9 mouse cellular contexts compared by ENCODE assay signal in the genomic region with DNA sequence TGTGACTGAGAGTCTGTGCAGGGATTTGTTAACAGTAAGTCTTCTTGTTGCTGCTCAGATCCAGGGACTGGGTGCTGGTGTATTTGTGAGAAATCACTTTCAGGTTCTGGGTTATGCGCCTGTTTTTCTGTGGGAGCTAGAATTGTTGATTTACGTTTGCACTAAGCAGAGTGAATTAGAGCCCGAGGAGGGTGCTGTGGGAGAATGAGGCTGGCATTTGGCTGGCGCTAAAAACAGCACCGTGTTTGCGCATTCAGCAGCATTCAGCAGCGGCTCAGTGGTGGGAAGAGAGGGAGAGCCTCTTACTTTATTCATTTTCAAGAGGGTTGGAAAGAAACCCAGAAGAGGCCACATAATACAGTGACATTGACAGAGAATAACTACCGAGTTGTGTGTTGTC. TPM values are rescaled to one million over a fixed set of nuclear protein-coding genes. Genes with fewer than 3 reads are reported as not detected.
DNase-seq lines count a peak whose midpoint lies in the region; ATAC-seq and TF ChIP-seq lines count a peak whose summit lies in the region.
"Had no signal": no experiment of that assay in that cellular context is flagged by ENCODE, and none has a peak within 500 bp of the region (broad histone marks: within the 10 kb centered on the region; RNA-seq: fewer than 3 reads in every experiment).

No protein-coding gene starts in this region.

- no peaks in the 10 kb centered on the region for H3K36me3 ChIP-seq in hindbrain, postnatal 0 days (ENCODE audit: insufficient read depth, low read length)
- H3K36me3 ChIP-seq in myocyte (ENCODE audit: control insufficient read depth, insufficient read depth), result peaks cover 4% of the 10 kb centered on the region
- H3K36me3 ChIP-seq: liver, embryonic 13.5 days had no signal

- no peaks in the 10 kb centered on the region for H3K27me3 ChIP-seq in hindbrain, postnatal 0 days (ENCODE audit: insufficient read depth, low read length)
- no peaks in the 10 kb centered on the region for H3K27me3 ChIP-seq in myocyte (ENCODE audit: control insufficient read depth, insufficient read depth, insufficient read length)
- H3K27me3 ChIP-seq: liver, embryonic 13.5 days had no signal

- H3K9me3 ChIP-seq in hindbrain, postnatal 0 days (ENCODE audit: low read length), result no peaks in the 10 kb centered on the region
- H3K9me3 ChIP-seq: liver, embryonic 13.5 days had no signal

- H3K4me3 ChIP-seq in hindbrain, postnatal 0 days (ENCODE audit: low read length), result no peak overlapping the region
- H3K4me3 ChIP-seq in myocyte, result no peak overlapping the region
- H3K4me3 ChIP-seq: liver, embryonic 13.5 days had no signal

- peak overlapping the region; percentile 39 for H3K4me2 ChIP-seq in hindbrain, postnatal 0 days (ENCODE audit: low read depth, low read length)
- H3K4me2 ChIP-seq in myocyte (ENCODE audit: low read depth), result peak overlapping the region; percentile 49
- H3K4me2 ChIP-seq: liver, embryonic 13.5 days had no signal

- peaks cover 100% of the 10 kb centered on the region for H3K79me2 ChIP-seq in myocyte (ENCODE audit: control insufficient read depth, insufficient read depth)

- no peak for TF ChIP-seq CTCF in hindbrain, postnatal 0 days (IDR thresholded peaks at IDR 0.05; ENCODE audit: low read depth)

- H3ac ChIP-seq in myocyte (ENCODE audit: control insufficient read depth, insufficient read length), result no peak overlapping the region

- TF ChIP-seq POLR2A in myocyte (IDR thresholded peaks at IDR 0.05; ENCODE audit: insufficient read length, low read depth), result no peak

- peaks cover 67% of the 10 kb centered on the region for H3K4me1 ChIP-seq in hindbrain, postnatal 0 days (ENCODE audit: insufficient read depth, low read length)

- H3K27ac ChIP-seq in hindbrain, postnatal 0 days, result peak overlapping the region; percentile 83
- H3K27ac ChIP-seq: liver, embryonic 13.5 days had no signal

- WGBS in hindbrain, postnatal 0 days, result 10% methylated on average over 8 of the region's 8 CpGs

- peak overlapping the region; percentile 4; the same call in 1 of the 2 replicates for H3K9ac ChIP-seq in hindbrain, postnatal 0 days (replicated peaks; ENCODE audit: low read length)
- H3K9ac ChIP-seq: liver, embryonic 13.5 days had no signal

- 0 out of 2 replicates have a peak, but pooled peaks have one; percentile 10 for ATAC-seq in hindbrain, postnatal 0 days

- peak; percentile 88 for DNase-seq in heart, adult 11 months
- no peak for DNase-seq in heart, adult 8-10 months (ENCODE audit: low spot score)
- peak; percentile 68 to 79 for DNase-seq in cerebellum, postnatal 25 days
- peak; percentile 73 for DNase-seq in hindbrain, postnatal 0 days (ENCODE audit: low spot score)
- no peak for DNase-seq in spleen, postnatal 10 days (ENCODE audit: low spot score in 2 of 2)
- DNase-seq in adrenal gland, postnatal 4 days (ENCODE audit: low spot score in 2 of 2), result no peak
- no peak for DNase-seq in retina, postnatal 1 day
- DNase-seq: liver, embryonic 13.5 days had no signal

TF ChIP-seq in myocyte, 11 proteins besides CTCF, POLR2A, EP300 and RAD21:
- TF ChIP-seq MAX (IDR thresholded peaks at IDR 0.05; ENCODE audit: low read depth), result no peak
- no peak for TF ChIP-seq TCF12 (IDR thresholded peaks at IDR 0.05; ENCODE audit: insufficient read depth, poor library complexity, severe bottlenecking)
- TF ChIP-seq SRF (IDR thresholded peaks at IDR 0.05; ENCODE audit: control insufficient read depth, insufficient read length, low read depth), result no peak
- TF ChIP-seq CEBPB (IDR thresholded peaks at IDR 0.05; ENCODE audit: insufficient read depth, poor library complexity, severe bottlenecking), result no peak
- no peak for TF ChIP-seq REST (IDR thresholded peaks at IDR 0.05; ENCODE audit: insufficient read depth, insufficient read length)
- TF ChIP-seq MYOG (IDR thresholded peaks at IDR 0.05; ENCODE audit: control insufficient read depth in 1 of 3, insufficient read depth in 1 of 3, insufficient read length in 2 of 3, low read depth in 2 of 3), result no peak
- TF ChIP-seq E2F4 (IDR thresholded peaks at IDR 0.05; ENCODE audit: insufficient read depth), result no peak
- TF ChIP-seq POLR2AphosphoS2 (IDR thresholded peaks at IDR 0.05; ENCODE audit: insufficient read length, low read depth), result no peak
- TF ChIP-seq MYOD1 (IDR thresholded peaks at IDR 0.05; ENCODE audit: control insufficient read depth in 1 of 3, insufficient read length in 2 of 3, low read depth in 2 of 3), result no peak
- TF ChIP-seq USF1 (IDR thresholded peaks at IDR 0.05; ENCODE audit: low read depth), result no peak
- TF ChIP-seq TCF3 (IDR thresholded peaks at IDR 0.05; ENCODE audit: insufficient read length, low read depth), result no peak

RNA-seq across cellular contexts. Expression of a gene that starts 42.2 kb away (rescaled TPM):
- total RNA-seq in heart, adult 8-10 months (2022), result 100 to 1,000 TPM in 3 of 4 experiments, 10 to 100 TPM in 1; 98.5 to 135 (median 109) TPM
- 172 and 189 TPM in 2 replicates for total RNA-seq in hindbrain, postnatal 0 days (2014; rRNA removed)
- polyA plus RNA-seq in hindbrain, postnatal 0 days (2015; fragmentation: Nextera tagmentation; extraction: Ambion mirVana), result 32.4 and 34.1 TPM in 2 replicates
- polyA plus RNA-seq in myocyte (2012; fragmentation: generic; extraction: Trizol), result 147 TPM
- total RNA-seq in adrenal gland, postnatal 4 days (2021), result 100 to 1,000 TPM; 200 to 208 TPM

Comparison
In these comparisons a context has a peak if more than half of its experiments do, and no peak if none do; other contexts are left out.
1. DNase-seq: peak in heart, adult 11 months (single experiment), cerebellum, postnatal 25 days (2 of 2) and hindbrain, postnatal 0 days (single experiment); none in heart, adult 8-10 months (single experiment), spleen, postnatal 10 days (0 of 2), adrenal gland, postnatal 4 days (0 of 2) and retina, postnatal 1 day (single experiment).